Mouse (Mus musculus): ENCODE results near the gene Crmp1.

Crmp1 gene

DNA sequence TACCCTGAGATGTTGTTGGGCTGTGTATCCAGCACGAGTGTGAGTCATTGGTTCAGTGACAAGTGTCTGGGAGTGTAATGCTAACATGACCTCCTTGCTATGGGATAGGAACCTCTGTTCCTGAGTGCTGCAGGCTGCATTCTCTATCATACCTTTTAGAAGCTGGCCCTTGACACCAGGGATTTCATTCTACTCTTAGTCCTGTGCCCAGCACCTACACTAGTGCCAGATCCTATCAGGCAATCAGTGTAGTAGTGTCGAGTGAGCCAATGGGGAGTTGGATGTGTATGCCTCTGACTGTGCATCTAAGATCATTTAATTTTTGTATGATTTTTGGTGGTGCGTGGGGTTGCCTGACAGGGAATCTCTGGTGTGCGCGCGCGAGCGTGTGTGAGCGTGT is 516 bp upstream of the Crmp1 start:
- no peak for DNase-seq

DNA sequence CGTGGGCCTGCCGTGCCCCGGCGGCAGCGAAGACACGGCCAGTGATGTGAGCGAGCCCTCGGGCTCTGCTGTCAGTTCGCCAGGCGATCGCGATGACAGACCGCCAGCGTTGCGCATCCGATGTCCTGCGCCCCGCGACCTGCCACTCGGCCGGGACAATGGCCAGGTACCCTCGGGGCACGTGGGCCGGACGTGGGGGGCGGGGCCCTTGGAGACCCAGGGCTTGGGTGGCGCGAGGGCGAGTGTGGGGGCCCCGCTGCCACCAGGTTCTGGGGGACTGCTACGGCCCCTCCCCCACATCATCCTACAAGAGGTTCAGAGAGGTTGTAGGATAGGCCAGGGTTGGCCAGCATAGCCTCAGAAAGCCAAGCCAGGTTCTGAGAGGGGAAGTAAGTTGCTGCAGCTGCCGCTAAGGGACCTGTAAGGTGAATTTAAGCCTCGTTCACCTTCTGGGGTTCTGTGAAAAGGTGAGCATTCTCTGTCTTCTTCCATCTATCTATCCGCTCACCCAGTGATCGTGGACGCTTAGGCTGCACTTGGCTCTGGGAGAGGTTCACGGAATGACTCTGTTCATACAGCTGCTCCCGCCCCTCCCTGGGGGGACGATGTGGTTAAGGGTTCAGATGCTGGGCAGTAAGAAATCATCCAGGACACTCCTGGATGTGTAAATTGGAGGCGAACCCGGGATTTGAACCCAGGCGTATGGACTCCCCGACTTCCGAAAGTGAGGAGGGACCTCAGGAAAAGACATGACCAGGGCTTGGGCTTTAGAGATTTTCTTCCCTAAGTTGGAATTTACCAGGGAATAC is 824 bp downstream of the Crmp1 start:
- peak; percentile 87 for DNase-seq

DNA sequence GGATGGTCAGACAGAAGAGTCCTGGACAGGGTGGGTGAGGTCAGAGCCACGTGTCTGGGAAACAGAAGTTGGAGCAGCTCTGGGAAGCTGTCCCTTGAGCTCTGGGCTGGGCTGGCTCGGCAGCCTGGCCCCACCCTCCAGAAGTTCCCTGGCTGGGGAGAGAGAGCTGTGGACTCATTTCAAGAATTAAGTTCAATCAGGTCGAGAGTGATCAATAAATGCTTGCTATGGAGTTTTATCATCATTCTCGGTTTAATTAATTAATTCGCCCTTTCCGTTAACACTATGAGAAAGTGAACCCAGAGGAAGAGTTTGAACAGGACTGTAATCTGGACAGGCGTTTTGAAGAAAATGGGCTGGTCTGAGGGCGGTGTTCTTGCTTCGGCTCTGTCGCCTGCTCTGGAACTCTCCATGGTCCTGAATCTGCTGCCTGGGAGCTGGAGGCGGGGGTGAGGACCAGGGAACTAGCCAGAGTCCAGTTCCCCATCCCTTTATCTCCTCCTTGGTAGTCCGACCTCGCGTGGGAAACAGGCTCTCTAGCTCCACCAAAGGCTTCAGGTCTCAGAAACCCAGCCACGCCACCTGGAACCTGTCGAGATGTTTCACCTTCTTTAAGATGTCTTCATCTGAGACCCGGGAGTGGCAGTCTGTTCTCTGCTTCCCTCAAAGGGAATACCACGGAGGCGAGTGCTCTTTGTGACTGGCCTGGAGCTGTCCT is 1.6 kb downstream of the Crmp1 start:
- peak; percentile 56 for DNase-seq

DNA sequence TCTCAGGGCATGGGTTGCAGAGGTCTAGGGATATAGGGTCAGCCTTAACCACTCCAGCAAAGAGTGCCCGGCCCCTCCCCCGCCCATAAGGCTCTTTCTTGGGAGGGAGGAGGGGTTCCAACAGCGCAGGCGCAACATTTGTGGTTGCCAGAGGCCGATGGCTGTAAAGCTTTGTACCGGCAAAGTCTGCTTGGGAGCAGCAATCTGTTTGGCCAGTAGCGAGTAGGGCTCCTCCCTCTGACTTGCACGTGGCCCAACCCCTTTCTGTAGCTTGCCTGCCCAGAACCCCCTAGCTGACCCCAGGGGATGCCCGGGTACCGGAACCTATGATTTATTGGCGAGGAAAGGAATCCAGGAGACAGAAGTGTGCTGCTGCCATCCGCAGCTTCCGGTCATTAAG is 2.4 kb downstream of the Crmp1 start:
- DNase-seq = peak; percentile 80

DNA sequence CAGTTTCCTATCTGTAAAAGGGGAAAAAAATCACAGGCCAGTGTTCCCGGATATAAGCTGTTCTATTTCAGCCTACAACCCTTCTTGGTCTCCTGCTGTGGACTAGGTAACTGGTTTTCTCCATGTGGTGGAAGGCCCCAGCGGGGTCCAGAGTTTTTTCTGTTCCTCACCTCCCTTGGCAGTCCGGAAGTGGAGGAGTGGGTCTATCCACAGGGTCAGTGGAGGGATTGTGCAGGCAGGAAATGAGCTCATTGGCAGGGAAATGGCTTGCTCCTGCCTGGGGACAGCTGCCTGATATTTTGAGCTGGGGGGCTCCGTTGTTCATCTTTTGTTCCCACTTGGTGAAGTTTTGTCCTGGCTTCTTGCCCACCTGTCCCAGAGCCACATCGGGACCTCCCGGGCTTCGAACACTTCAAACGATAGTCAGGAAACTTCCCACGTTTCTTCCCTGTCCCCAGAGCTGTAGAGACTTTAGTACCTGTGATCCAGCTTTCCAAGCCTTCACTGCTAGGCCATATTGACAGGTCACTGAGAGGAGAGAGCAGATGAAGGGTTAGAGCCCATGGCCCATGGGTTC is 3.0 kb downstream of the Crmp1 start:
- DNase-seq = peak; percentile 64

DNA sequence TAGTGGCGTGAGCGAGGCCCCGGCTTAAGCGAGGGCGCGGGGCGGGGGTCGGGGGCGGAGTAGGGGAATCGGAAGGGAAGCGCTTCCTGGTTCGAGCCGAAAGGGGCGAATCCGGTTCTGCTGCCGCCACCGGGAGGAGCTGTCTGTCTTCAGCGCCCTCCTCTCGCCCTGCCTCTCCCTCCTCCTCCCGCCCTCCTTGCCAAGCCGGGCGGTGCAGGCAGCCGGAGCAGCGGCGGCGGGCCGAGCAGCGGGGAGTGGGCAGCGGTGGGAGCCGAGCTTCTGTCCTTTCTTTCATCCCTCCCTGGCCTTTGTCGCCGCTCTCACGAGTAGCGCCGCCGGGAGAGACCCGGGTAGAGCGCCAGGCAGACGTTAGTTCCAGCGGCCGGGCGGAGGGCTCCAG is 3.9 kb downstream of the Crmp1 start:
- peak; percentile 87 for DNase-seq

DNA sequence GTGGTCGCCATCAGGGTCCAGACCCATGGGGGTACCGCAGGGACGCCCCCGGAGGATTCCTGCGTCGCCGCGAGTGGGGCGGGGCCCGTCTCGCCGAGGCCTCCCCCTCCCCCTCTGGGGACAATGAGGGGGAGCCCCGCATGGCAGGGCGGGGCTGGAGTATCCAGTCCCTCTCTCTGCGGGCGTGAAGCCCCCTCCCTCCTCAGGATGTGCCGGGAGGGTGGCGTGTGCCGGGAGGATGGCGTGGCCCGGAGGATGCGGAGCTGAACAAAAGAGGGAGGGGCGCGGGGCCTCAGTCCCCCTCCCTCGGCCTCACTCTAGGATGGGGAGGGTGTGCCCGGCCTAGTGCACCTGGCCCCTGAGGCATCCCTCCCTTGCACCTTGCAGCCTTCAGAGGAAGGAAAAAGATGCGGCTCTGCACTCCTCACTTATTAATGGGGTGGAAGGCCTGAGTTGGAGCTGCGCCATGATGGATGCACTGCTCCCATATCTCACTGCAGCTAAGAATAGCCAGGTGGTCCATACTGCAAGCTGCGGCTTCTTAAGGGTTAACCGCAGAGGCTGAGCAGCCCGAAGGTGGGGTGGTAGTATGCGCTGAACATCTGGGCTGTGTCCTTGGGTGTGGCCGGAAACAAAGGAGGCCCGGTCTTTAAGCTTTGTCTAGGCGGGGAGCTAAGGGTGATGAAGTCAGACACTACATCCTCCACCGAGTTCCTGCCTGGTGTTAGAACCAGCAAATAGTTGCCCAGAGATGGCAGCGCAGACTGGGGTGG is 4.6 kb downstream of the Crmp1 start:
- peak; percentile 78 for DNase-seq

DNA sequence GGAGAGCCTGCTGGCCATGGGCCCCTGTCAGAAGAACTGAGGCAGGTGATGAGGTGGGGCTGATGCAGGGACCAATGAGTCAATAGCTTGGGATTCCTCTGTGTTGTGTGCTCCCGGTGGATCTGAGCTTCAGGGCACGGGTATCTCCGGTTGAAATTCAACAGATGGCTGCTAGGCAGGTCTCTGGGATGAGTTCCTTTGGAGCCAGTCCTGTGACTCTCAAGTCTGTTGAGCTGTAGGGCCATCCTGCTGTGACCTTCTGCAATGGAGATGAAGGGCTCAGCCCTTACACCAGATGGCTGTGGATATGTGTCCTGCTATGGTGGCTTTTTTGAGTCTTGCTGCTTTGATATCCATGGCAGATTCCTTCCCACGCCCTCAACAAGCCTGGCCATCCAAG is 5.7 kb downstream of the Crmp1 start:
- DNase-seq = peak; percentile 85

DNA sequence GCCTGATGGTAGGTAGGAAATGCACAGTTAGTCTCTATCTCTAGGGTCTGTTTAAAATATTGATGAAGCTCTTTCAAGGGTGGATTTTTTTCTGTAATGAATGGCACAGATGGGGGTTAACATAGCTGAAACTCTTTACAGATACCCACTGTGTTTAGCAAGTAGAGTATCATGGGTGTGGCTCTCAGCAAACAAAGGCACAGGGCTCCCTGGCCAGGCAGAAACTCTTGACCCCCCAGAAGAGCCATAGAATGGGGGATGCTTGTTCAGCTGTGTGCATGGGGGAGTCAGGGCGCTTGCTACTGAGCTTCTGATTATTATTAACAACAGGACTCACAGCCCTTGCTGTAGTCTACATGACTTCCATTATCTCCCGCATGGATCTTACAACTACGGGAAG is 7.1 kb downstream of the Crmp1 start:
- no peak for DNase-seq

DNA sequence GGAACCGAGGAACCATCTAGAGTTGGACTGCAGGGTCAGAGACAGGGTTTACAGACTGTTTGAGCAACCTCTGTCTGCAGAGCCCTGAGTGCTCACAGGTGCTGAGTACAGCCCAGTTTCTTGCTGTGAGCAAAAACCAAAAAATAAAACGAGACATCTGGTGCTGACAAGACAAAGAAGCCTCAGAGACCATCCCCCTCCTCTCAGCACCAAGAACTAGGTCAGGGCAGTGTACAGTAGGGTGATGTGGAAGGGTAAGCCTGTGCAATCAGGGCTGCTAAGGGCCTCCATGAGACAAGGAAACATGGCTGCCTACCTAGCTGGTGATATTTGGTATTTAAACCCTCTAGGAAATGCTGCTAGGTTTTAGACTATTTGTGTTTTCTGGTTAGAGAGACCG is 9.9 kb downstream of the Crmp1 start:
- DNase-seq = no peak

DNA sequence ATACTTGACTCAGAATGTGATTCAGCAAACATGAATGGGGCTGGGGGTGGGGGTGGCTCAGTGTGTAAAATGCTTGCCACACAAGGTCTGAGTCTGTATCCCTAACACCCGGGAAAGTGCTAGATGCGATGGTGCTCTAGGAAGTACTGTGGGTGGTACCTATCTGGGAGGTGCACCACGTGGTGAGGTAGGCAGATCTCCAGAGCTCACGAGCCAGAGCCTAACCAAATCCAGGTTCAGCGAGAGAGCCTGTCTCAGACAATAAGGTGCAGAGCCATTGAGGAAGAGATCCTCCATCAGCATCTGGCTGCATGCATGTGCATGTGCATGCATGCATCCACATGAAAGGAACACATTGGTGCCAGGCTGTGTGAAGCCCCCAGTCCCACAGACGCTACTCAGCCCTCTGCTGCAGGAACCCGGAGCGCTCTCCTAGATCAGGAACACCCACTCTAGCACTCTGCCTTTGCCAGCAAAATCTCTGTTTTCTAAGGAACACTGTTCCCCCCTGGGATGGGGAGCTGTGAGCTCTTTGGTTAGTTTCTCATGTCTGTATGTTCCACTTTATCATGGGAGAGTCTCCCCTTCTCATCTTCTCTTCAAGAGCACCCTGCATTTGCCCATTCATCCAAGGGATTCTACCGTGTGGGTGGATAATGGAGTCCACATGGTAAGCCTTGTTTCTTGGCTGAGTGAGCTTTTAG is 10.5 kb downstream of the Crmp1 start:
- DNase-seq = no peak

DNA sequence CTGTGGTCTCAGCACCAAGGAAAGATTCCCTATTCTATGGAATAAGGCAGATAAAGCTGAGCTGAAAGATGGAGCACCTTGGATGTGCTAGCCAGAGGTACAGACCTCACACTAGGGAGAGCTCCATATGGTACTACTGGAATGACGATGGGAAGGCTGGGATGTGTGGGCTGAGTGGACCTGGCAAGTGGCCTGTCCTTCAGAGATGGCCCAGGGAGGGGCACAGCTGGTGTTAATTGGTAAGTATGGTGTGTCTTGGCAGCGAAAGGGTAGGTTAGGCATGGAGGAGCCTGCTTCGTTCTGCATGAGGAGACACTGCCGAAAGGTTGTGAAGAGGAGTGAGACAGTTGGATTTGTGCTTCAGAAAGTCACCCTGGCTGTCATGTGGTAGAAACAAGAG is 12.8 kb downstream of the Crmp1 start:
- peak; percentile 61 for DNase-seq

DNA sequence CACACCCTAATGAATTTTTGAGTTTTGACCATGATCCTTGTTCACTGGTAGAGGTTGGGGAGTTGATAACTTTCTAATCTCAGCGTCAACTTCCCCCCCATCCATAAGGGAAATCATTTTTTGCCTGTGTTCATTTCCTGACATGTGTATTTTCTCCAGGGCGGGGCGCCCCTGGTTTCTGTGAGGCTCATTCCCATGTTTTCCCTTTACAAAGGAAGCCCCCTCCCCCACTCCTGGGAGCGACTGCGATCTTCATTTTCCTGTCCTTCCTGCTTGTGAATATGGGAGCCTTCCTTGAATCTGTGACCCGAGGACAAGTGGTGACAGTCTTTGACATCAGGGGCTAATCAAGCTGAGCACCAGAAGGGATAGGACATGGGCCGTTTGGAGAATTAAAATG is 15.1 kb downstream of the Crmp1 start:
- no peak for DNase-seq

DNA sequence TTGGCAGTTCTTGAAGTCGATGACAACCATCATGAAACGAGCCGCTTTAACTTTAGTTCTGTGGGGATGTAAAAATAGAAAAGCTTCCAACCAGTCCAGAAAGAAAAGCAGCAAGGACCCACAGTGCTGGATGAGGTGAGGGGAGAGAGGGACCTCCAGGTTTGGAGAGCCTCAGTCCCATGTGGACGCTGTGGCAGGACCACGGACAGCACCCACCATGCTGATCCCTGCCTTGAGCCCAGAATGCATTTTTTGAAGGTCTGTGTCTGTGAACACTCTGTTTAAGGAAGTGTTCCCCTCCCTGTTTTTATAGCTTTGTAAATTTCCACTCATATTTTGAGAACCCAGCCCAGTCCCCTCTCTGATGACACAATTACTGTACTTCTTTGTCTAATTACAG is 15.5 kb downstream of the Crmp1 start:
- no peak for DNase-seq

DNA sequence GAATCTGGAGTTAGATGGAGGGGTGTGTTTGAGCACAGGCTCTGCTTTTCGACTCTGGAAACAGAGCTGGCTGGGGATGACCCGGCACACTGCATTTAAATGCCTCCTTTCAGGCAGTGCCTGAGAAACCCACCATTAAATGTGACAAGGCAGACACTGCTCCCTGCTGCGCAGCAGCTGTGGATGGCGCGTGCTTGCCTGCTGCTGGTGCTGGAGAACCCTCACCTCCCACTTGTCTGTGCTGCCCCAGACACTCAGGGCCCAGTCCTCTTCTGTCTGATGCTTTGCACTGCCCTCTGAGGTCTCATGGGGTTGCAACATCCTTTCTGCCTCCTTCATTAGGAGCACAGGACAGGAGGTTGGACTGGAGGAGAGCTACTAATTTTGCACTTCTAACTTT is 20.0 kb downstream of the Crmp1 start:
- no peak for DNase-seq

DNA sequence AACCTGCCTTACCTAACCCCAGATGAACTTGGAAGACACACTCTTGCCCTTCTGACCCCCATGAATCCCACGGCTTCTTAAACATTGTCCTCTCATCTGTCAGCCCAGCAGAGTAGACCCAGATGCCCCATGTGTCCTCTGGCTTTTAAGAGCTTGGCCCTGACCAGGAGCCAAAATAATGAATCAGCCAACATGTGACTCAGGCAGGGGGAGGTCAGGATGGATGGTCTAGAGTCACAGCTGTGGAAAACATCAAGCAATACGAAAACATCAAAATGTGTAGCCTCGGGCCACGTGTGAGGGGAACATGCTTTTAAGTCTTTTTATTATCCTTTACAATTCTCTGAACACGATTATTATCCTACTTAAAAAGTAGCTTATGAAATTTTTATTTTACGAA is 22.1 kb downstream of the Crmp1 start:
- no peak for DNase-seq

DNA sequence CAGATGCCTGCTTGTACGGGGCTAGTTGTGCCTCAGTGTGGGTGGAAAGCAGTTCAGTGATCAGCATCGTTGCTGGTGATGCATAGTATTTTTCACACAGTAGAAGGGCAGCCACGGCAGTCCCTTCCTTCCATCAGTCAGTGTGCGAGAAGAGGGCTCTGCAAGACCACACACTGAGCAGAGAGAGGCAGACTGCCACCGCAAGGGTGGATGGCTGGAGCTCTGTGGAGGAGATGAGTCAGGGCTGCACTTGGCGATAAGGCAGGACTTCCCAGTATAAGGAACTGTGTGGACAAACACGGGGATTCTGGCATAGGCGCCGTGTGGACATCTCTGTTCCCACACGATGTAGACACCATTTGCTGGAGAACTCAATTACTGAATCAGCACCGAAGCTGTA is 39.3 kb downstream of the Crmp1 start:
- no peak for DNase-seq

DNA sequence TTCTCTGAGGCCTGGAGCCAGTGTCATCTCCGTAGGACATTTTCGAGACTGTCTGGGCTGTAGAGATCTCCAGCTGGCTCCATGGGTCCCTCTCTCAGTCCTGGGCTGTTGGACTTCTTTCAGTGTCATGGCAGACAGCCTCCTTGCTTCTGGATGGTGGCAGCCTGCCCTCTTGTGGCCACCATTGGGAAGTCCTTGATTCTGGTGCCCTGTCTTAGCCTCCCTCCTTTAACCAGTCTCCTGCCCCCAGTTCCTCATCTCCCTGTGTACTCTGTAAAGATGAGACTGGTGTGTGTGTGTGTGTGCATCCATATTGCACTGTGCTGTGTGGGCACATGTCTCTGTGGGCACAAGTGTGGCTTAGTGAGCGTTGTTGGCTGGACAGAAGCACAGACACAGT is 46.6 kb downstream of the Crmp1 start:
- DNase-seq = peak; percentile 71

DNA sequence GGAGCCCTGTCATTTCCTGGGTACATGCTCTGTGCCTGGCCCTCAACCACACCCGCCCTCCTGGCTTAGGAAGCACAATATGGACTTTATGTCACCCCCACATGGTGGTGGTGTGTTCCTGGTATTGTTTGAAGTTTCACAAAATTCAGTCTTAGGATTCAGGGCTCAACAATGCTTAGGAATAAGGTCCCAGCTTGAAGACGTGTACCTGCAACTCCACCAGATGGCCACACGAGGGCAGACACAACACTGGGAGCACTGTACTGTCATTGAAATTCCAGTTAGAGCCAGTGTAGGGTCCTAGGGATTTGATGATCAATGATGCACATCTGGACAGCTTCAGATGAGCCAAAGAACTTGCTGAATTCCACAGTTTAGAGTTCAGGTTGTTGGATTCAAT is 47.5 kb downstream of the Crmp1 start:
- DNase-seq = no peak

DNA sequence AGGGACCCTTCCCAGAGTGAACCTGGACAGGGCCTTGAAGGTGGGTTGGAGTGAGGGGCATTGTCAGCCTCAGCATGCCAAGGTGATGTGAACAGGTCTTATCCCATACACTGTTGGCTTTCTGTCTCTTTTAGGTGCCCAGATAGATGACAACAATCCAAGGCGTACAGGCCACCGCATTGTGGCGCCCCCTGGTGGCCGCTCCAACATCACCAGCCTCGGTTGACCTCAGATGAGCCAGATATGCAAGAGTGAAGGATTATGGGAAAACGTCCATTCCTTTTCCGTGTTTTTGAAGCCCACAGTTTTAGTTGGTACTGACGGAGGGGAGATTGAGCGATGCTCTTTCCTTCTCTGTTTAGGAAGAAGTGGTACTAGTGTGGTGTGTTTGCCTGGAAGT is 49.2 kb downstream of the Crmp1 start:
- DNase-seq = peak; percentile 26

DNA sequence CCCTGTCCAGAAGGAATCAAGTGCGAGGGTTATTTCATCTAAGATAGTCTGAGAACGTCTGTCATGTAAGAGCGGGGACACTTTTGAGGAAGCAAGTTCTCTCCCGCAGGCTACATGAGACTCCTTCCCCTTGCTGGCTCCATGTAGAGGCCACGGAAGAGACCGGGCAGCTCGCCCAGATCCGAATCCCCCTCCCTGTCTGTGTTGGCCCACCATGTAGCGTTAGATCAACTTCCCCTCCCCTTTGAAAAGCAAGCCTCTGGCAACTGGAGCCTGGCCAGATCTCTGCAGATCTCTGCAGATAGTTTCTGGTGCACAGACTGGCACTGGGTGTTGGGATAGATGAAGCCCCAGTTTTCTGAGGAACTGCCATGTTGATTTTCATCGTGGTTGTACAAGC is 55.0 kb downstream of the Crmp1 start:
- no peak for DNase-seq

DNA sequence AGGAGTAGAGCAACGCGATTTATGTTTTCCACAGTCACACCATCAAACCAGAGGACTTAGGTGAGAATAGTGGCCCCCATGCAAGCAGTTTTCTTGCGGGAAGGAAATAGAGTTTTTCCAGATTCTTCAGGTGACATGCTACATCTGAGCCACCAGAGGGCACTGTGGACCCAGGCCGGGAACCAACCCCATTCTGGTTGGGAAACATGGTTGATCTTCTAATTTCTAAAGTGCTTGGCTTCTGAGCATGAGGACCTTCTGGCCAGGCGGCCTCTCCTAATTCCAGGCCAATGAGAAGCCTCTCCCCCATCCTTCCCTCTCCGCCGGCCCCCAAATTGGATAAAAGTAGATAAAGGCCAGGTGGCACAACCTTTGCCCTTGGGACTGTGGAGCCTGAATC is 56.6 kb downstream of the Crmp1 start:
- DNase-seq = no peak

DNA sequence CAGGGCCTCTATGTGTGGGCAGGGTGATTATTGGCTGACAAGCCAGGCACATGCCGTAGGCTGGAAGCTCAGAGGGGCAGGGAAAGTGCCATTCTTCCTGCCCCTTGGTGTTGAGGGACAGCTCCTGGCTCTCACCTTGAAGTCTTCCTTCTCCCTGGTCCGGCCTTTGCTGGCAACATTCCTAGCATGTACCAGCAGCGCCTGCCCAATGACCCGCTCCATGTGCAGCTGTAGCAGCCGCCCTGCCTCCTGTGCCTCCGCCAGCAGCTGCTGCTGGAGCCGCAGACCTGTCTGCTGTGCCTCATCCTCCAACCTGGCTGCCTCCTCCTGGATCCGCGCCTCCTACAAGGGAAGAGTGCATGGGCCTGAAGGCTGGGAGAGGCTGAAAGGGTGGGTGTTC is 68.3 kb downstream of the Crmp1 start:
- no peak for DNase-seq

All from cerebellum, adult 11-12 months (tissue).